Mouse (Mus musculus) left cerebral cortex, adult 8-10 months (tissue): Measurements from ENCODE around the gene Slc26a1. TPM values are rescaled to one million over a fixed set of nuclear protein-coding genes. Genes with fewer than 3 reads are reported as not detected.
A peak's percentile ranks its signal among the peaks of the same experiment; 100 is the strongest.
"Not testable (repeated sequence)": the region's sequence is repeated elsewhere in the genome, so short reads cannot be mapped to it uniquely, and the experiment has no call there.

Source experiments
- DNase-seq, 2 experiments: peaks; one replicate each; pipeline ENCODE4 v3.0.0; 2022; ENCODE audit warnings: low spot score in 2 of 2
- total RNA-seq, 4 experiments: library from RNA; stranded (reverse); gene quantifications; 2 replicates each; pipeline ENCODE4 v1.2.4; 2022

The Slc26a1 gene
- total RNA-seq, 4 experiments from 2014 or later, result 1.0 to 1.3 (median 1.1) TPM

- no peak for DNase-seq
Observed at GRCm38 (mm10) chr5:108657406-108657805, 18.0 kb downstream of the Slc26a1 start.

GRCm38 (mm10) chr5:108655891-108656650, 19.3 kb downstream of the Slc26a1 start:
- no peak for DNase-seq

GRCm38 (mm10) chr5:108655381-108655780, 20.0 kb downstream of the Slc26a1 start:
- DNase-seq, result no peak

- no peak for DNase-seq
Observed at GRCm38 (mm10) chr5:108654444-108654990, 20.9 kb downstream of the Slc26a1 start.

GRCm38 (mm10) chr5:108653341-108653740, 22.0 kb downstream of the Slc26a1 start:
- no peak for DNase-seq

GRCm38 (mm10) chr5:108651823-108652222, 23.5 kb downstream of the Slc26a1 start:
- DNase-seq, result no peak

- no peak for DNase-seq
Observed at GRCm38 (mm10) chr5:108651136-108651720, 24.1 kb downstream of the Slc26a1 start.

- DNase-seq, result no peak
Observed at GRCm38 (mm10) chr5:108650341-108650740, 25.0 kb downstream of the Slc26a1 start.

GRCm38 (mm10) chr5:108648937-108649576, 26.3 kb downstream of the Slc26a1 start:
- no peak for DNase-seq

- DNase-seq, result no peak
Observed at GRCm38 (mm10) chr5:108647820-108648465, 27.4 kb downstream of the Slc26a1 start.

GRCm38 (mm10) chr5:108647311-108647710, 28.1 kb downstream of the Slc26a1 start:
- DNase-seq, result no peak

- DNase-seq, result no peak
Observed at GRCm38 (mm10) chr5:108646343-108646660, 29.1 kb downstream of the Slc26a1 start.

- no peak for DNase-seq
Observed at GRCm38 (mm10) chr5:108645651-108646342, 29.6 kb downstream of the Slc26a1 start.

GRCm38 (mm10) chr5:108643674-108644073, 31.7 kb downstream of the Slc26a1 start:
- DNase-seq, result no peak

GRCm38 (mm10) chr5:108636172-108636571, 39.2 kb downstream of the Slc26a1 start:
- no peak for DNase-seq

- DNase-seq, result not testable (repeated sequence)
Observed at GRCm38 (mm10) chr5:108634088-108634487, 41.3 kb downstream of the Slc26a1 start.

GRCm38 (mm10) chr5:108633676-108634075, 41.7 kb downstream of the Slc26a1 start:
- no peak for DNase-seq

GRCm38 (mm10) chr5:108629634-108630483, 45.5 kb downstream of the Slc26a1 start, which contains the start of the genes Gak and Tmem175:
Gene Gak, minus strand, starts transcription at chr5:108629755.
Gene Tmem175, plus strand, starts transcription at chr5:108629770.
- DNase-seq, result peak; percentile 82 to 89

- DNase-seq, result no peak
Observed at GRCm38 (mm10) chr5:108628891-108629633, 46.3 kb downstream of the Slc26a1 start.
